Mouse (Mus musculus): ENCODE measurements around the gene Srbd1. TPM values are rescaled to one million over a fixed set of nuclear protein-coding genes. Genes with fewer than 3 reads are reported as not detected.
A peak's percentile ranks its signal among the peaks of the same experiment; 100 is the strongest.

Gene Srbd1
- total RNA-seq, 2 experiments from 2014 or later = 13.0 to 14.5 TPM

- intact Hi-C loops (cut with DNase I) = no loop called here
- DNase-seq = peak; percentile 51 to 56
Measured at GRCm38 (mm10) chr17:85995086-85995485, 149.9 kb downstream of the Srbd1 start.

GRCm38 (mm10) chr17:85989058-85989769, 155.8 kb downstream of the Srbd1 start:
- DNase-seq = no peak
- intact Hi-C loops (cut with DNase I) = no loop called here

GRCm38 (mm10) chr17:85987531-85987930, 157.4 kb downstream of the Srbd1 start:
- DNase-seq = no peak
- intact Hi-C loops (cut with DNase I) = no loop called here

GRCm38 (mm10) chr17:85986624-85987023, 158.4 kb downstream of the Srbd1 start:
- no peak for DNase-seq
- intact Hi-C loops (cut with DNase I) = no loop called here

GRCm38 (mm10) chr17:85986181-85986580, 158.8 kb downstream of the Srbd1 start:
- DNase-seq = no peak
- intact Hi-C loops (cut with DNase I) = no loop called here

GRCm38 (mm10) chr17:85985131-85985530, 159.8 kb downstream of the Srbd1 start:
- DNase-seq = no peak
- intact Hi-C loops (cut with DNase I) = no loop called here

- intact Hi-C loops (cut with DNase I) = no loop called here
- no peak for DNase-seq
Measured at GRCm38 (mm10) chr17:85982271-85982670, 162.7 kb downstream of the Srbd1 start.

- DNase-seq = no peak
- intact Hi-C loops (cut with DNase I) = no loop called here
Measured at GRCm38 (mm10) chr17:85981869-85982268, 163.1 kb downstream of the Srbd1 start.

- DNase-seq = no peak
- intact Hi-C loops (cut with DNase I) = no loop called here
Measured at GRCm38 (mm10) chr17:85978876-85979275, 166.1 kb downstream of the Srbd1 start.

GRCm38 (mm10) chr17:85975077-85975476, 169.9 kb downstream of the Srbd1 start:
- peak; percentile 27 to 33 for DNase-seq
- intact Hi-C loops (cut with DNase I) = no loop called here

GRCm38 (mm10) chr17:85974591-85974990, 170.4 kb downstream of the Srbd1 start:
- intact Hi-C loops (cut with DNase I) = no loop called here

GRCm38 (mm10) chr17:85971120-85971519, 173.9 kb downstream of the Srbd1 start:
- intact Hi-C loops (cut with DNase I) = no loop called here
- DNase-seq = no peak

More at GRCm38 (mm10) chr17:85974591-85974990, 170.4 kb downstream of the Srbd1 start:
- DNase-seq = no peak

GRCm38 (mm10) chr17:85961653-85962052, 183.3 kb downstream of the Srbd1 start:
- intact Hi-C loops (cut with DNase I) = no loop called here

GRCm38 (mm10) chr17:85951771-85952170, 193.2 kb downstream of the Srbd1 start:
- intact Hi-C loops (cut with DNase I) = no loop called here
- DNase-seq = no peak

More at GRCm38 (mm10) chr17:85961653-85962052, 183.3 kb downstream of the Srbd1 start:
- no peak for DNase-seq

GRCm38 (mm10) chr17:85949919-85950505, 195.0 kb downstream of the Srbd1 start:
- intact Hi-C loops (cut with DNase I) = no loop called here
- no peak for DNase-seq

- peak; percentile 19 to 43 for DNase-seq
- intact Hi-C loops (cut with DNase I) = no loop called here
Measured at GRCm38 (mm10) chr17:85948911-85949909, 195.8 kb downstream of the Srbd1 start.

GRCm38 (mm10) chr17:85944726-85945125, 200.2 kb downstream of the Srbd1 start:
- intact Hi-C loops (cut with DNase I) = no loop called here
- no peak for DNase-seq

- intact Hi-C loops (cut with DNase I) = no loop called here
- DNase-seq = no peak
Measured at GRCm38 (mm10) chr17:85943994-85944640, 200.9 kb downstream of the Srbd1 start.

GRCm38 (mm10) chr17:85943551-85943981, 201.4 kb downstream of the Srbd1 start:
- no peak for DNase-seq
- intact Hi-C loops (cut with DNase I) = no loop called here

- DNase-seq = no peak
- intact Hi-C loops (cut with DNase I) = no loop called here
Measured at GRCm38 (mm10) chr17:85943071-85943470, 201.9 kb downstream of the Srbd1 start.

- intact Hi-C loops (cut with DNase I) = no loop called here
- no peak for DNase-seq
Measured at GRCm38 (mm10) chr17:85942123-85942522, 202.9 kb downstream of the Srbd1 start.

Data from heart, postnatal 10 days (tissue).